Mouse (Mus musculus) neural tube, embryonic 11.5 days (tissue): ENCODE results near the gene Ptprd. TPM values are rescaled to one million over a fixed set of nuclear protein-coding genes. Genes with fewer than 3 reads are reported as not detected.

ENCODE experiments used
- ATAC-seq: fragments of 200-750 bp; cut with Nextera tagmentation; 2 replicates; pipeline ENCODE4 v1.8.0; 2017; ENCODE audit warnings: moderate number of reproducible peaks, mild to moderate bottlenecking, moderate TSS enrichment, moderate library complexity; ENCODE audit not compliant: insufficient read depth, low FRiP score, low TSS enrichment
- DNase-seq: peaks from one replicate; pipeline ENCODE4 v3.0.0-alpha.2; 2015; ENCODE audit warnings: low spot score
- H3K27ac ChIP-seq: fragments of 300-500 bp; sonication (generic); 2 replicates; pipeline ENCODE4 v1.5.1; 2014; ENCODE audit warnings: low read depth, mild to moderate bottlenecking, low read length
- H3K27me3 ChIP-seq: fragments of 300-500 bp; sonication (generic); 2 replicates; pipeline ENCODE4 v1.6.1; 2014; ENCODE audit warnings: mild to moderate bottlenecking, low read length, mixed read lengths; ENCODE audit not compliant: control insufficient read depth, insufficient read depth
- H3K36me3 ChIP-seq: fragments of 300-500 bp; sonication (generic); 2 replicates; pipeline ENCODE4 v1.6.1; 2014; ENCODE audit warnings: mild to moderate bottlenecking, low read length, moderate library complexity, mixed read lengths; ENCODE audit not compliant: control insufficient read depth, insufficient read depth
- H3K4me1 ChIP-seq: fragments of 300-500 bp; sonication (generic); 2 replicates; pipeline ENCODE4 v1.6.1; 2014; ENCODE audit warnings: low read length, mixed read lengths; ENCODE audit not compliant: control insufficient read depth, insufficient read depth
- H3K4me2 ChIP-seq: fragments of 300-500 bp; sonication (generic); 2 replicates; pipeline ENCODE4 v1.6.1; 2014; ENCODE audit warnings: low read depth, mild to moderate bottlenecking, moderate library complexity
- H3K4me3 ChIP-seq: fragments of 300-500 bp; sonication (generic); 2 replicates; pipeline ENCODE4 v1.5.1; 2014; ENCODE audit warnings: low read depth, low read length
- H3K9ac ChIP-seq: fragments of 300-500 bp; sonication (generic); 2 replicates; pipeline ENCODE4 v1.6.1; 2014; ENCODE audit warnings: mild to moderate bottlenecking, low read length
- H3K9me3 ChIP-seq: fragments of 300-500 bp; sonication (generic); 2 replicates; pipeline ENCODE4 v1.6.1; 2016; ENCODE audit warnings: low read length; ENCODE audit not compliant: control insufficient read depth
- WGBS: fragments of 180-500 bp; shearing (Covaris S2); extraction: QIAGEN DNeasy Blood & Tissue Kit; methylation state at CpG from one replicate; pipeline ENCODE4 v1.1.7; 2014; 5-methylcytosine and 5-hydroxymethylcytosine counted together
- polyA plus RNA-seq: library from polyadenylated mRNA; unstranded; fragments of >200 nt; fragmentation: Nextera tagmentation; extraction: Ambion mirVana; gene quantifications from 2 replicates; pipeline ENCODE4 v1.2.1, GENCODE M21; 2014

Ptprd gene
- polyA plus RNA-seq, 1 experiment from 2014 or later: 41.2 TPM

DNA sequence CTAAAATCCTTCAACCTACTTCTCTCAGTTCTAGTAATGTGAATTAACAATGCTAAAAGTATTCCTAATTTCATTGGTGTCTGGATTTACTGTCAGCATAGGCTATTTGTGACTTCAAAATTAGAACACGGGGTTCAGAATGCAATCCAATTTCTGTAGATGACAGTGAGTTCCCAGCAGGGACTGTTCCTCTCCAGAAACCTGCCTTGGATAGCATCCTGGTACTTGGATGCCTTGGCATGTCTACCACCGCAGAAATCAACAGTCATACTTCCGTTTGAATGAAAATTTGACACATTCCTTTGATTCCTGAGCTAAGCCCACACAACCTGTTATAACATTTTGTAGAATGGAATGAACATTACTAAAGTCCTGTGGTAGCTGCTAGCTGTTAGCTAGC is 2018.3 kb downstream of the Ptprd start:
- ATAC-seq (no peak), DNase-seq (no peak)
- 87% methylated on average over 3 of the region's 3 CpGs for WGBS
- no peaks in the 10 kb centered on the region for H3K36me3 ChIP-seq
- H3K9ac ChIP-seq: no peak overlapping the region
- no peak overlapping the region for H3K27ac ChIP-seq
- H3K27me3 ChIP-seq: no peaks in the 10 kb centered on the region
- H3K9me3 ChIP-seq: no peaks in the 10 kb centered on the region
- H3K4me1 ChIP-seq: no peaks in the 10 kb centered on the region
- no peak overlapping the region for H3K4me2 ChIP-seq
- no peak overlapping the region for H3K4me3 ChIP-seq

DNA sequence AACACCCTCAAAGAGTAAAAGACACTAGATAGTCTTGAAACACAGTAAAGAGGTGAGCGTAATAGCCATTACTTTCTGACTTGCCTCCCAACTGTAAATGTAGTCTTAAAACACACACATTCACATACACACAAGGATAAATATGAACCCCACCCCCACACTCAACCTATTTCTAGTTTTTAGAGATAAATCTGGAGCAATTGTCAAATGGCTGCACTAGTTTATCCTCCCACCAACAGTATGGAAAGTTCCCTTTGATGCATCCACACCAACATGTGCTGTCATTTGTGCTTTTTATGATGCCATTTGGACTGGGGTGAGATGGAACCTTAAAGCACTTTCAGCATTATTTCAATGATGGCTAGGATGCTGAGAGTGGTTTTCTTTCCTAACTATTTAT is 2019.7 kb downstream of the Ptprd start:
- H3K9ac ChIP-seq: no peak overlapping the region
- no peaks in the 10 kb centered on the region for H3K9me3 ChIP-seq
- H3K4me1 ChIP-seq: no peaks in the 10 kb centered on the region
- ATAC-seq (no peak), DNase-seq (no peak)
- WGBS: 97% methylated on average over 1 of the region's 1 CpGs
- no peak overlapping the region for H3K4me3 ChIP-seq
- H3K27me3 ChIP-seq: no peaks in the 10 kb centered on the region
- H3K27ac ChIP-seq: no peak overlapping the region
- H3K4me2 ChIP-seq: no peak overlapping the region
- no peaks in the 10 kb centered on the region for H3K36me3 ChIP-seq

DNA sequence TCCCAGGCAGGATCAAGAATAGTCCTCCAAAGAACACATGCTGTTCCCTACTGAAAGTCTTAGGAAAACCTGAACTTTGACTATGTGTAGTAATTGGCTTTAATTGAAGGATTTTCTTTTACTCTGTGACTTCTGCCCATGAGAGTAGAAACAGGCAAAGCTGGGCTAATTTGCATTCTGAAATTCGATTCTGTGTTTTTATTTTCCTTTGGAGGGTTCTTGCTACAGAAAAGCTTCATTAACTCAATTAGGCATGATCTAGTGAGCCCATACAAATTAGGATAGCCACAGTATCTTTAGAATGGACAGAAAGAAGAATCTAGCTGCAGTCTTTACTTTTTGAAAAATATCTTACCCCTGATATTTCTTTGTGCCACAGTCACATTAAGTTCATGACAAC is 2021.0 kb downstream of the Ptprd start:
- WGBS: 37% methylated on average over 1 of the region's 1 CpGs
- Histone ChIP-seq H3K36me3 (no peaks in the 10 kb centered on the region), H3K27ac (no peak overlapping the region), H3K4me2 (no peak overlapping the region), H3K9ac (no peak overlapping the region), H3K27me3 (no peaks in the 10 kb centered on the region), H3K4me3 (no peak overlapping the region), H3K9me3 (no peaks in the 10 kb centered on the region), H3K4me1 (no peaks in the 10 kb centered on the region)
- DNase-seq: no peak
- no peak for ATAC-seq

DNA sequence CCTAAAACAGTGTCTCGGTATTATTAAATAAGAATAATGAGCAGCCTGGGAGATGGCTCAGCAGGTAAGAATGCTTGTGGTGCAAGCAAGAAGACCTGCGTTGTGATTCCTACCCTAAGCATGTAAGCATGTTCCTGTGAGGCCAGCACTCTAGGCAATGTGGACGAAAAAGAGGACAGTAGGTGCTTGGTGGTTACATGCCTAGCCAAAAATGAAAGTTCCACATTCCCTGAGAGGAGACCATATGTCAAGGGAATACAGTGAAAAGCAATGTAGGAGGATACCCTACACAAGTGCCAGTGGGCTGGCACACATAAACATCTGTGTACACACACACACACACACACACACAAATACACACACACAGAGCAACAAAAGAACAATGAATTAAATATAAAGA is 2028.7 kb downstream of the Ptprd start:
- no peak overlapping the region for H3K9ac ChIP-seq
- 97% methylated on average over 3 of the region's 3 CpGs for WGBS
- no peak overlapping the region for H3K4me2 ChIP-seq

DNA sequence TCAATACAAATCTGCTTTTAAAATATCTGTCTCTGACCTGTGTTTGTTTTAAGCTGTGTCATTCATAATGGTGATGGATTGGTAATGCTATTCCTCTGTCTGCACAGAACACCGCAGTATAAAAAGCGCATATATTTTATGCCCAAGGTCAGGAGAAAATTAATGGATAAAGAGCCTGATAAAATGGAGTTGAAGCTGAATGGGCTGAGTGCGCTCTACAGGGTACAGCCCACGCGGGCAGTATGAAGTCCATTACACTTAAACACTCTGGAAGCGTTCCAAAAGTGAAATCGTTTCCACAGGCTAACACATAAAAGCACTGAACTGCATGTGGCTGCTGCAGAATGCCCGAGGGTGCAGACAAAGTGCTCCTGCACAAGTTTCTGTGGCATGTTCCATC is 2032.3 kb downstream of the Ptprd start:
- ATAC-seq: peak; percentile 68
- Histone ChIP-seq H3K27ac (no peak overlapping the region), H3K4me1 (no peaks in the 10 kb centered on the region)

More for the DNA sequence above, 2028.7 kb downstream of the Ptprd start:
- Histone ChIP-seq H3K4me1 (no peaks in the 10 kb centered on the region), H3K27ac (no peak overlapping the region), H3K36me3 (no peaks in the 10 kb centered on the region), H3K27me3 (no peaks in the 10 kb centered on the region), H3K4me3 (no peak overlapping the region), H3K9me3 (no peaks in the 10 kb centered on the region)
- no peak for DNase-seq
- ATAC-seq: no peak

DNA sequence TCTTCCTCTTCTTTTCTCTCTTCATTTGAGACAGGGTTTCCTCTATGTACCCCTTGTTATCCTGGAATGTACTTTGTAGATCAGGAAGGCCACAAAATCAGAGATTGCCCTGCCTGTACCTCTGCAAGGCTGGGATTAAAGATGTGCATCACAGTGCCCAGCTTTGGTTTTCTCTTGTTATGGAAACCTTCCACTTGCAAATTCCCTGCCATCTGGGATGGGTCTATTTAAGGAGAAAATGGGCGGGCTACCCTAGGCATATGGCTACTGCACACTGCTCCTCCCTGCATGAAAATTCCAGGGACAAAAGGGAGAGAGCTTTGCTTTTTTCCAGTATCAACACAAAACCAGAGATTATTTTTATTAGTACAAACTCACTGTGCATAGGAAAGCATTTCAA is 2036.7 kb downstream of the Ptprd start:
- H3K4me3 ChIP-seq: no peak overlapping the region
- ATAC-seq: no peak
- DNase-seq: no peak
- no peak overlapping the region for H3K4me2 ChIP-seq
- WGBS: 62% methylated on average over 1 of the region's 1 CpGs
- H3K9me3 ChIP-seq: no peaks in the 10 kb centered on the region
- H3K27me3 ChIP-seq: no peaks in the 10 kb centered on the region
- no peaks in the 10 kb centered on the region for H3K36me3 ChIP-seq
- H3K9ac ChIP-seq: no peak overlapping the region
- no peaks in the 10 kb centered on the region for H3K4me1 ChIP-seq
- H3K27ac ChIP-seq: no peak overlapping the region

More for the DNA sequence above, 2032.3 kb downstream of the Ptprd start:
- no peak overlapping the region for H3K4me2 ChIP-seq
- H3K36me3 ChIP-seq: no peaks in the 10 kb centered on the region
- H3K9me3 ChIP-seq: no peaks in the 10 kb centered on the region
- DNase-seq: peak; percentile 13
- no peak overlapping the region for H3K4me3 ChIP-seq
- 55% methylated on average over 8 of the region's 8 CpGs for WGBS
- H3K9ac ChIP-seq: no peak overlapping the region
- no peaks in the 10 kb centered on the region for H3K27me3 ChIP-seq

DNA sequence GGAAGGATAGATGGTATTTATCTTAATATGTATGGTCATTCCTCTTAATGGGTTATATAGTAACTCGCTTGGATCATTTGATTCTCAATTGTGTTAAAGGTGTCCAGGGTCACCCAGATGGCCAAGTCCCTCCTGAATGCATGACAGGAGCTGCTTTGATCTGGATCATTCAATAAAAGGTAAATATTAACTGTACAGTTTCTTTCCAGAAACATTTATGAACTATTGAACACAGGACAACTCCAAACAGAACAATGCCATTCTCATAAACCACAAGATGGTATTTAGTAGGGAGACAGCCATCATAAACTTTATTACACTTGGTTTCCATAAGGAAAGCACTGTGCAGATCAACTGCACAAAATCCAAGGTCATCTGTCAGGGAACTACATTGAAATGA is 2056.0 kb downstream of the Ptprd start:
- no peak overlapping the region for H3K27ac ChIP-seq
- ATAC-seq (no peak), DNase-seq (no peak)
- WGBS: 76% methylated on average over 1 of the region's 1 CpGs
- no peak overlapping the region for H3K4me2 ChIP-seq
- H3K36me3 ChIP-seq: no peaks in the 10 kb centered on the region
- H3K27me3 ChIP-seq: no peaks in the 10 kb centered on the region
- 0 out of 2 replicates have a peak, but pooled peaks cover 2% of the 10 kb centered on the region for H3K4me1 ChIP-seq
- no peaks in the 10 kb centered on the region for H3K9me3 ChIP-seq
- no peak overlapping the region for H3K9ac ChIP-seq
- H3K4me3 ChIP-seq: no peak overlapping the region

DNA sequence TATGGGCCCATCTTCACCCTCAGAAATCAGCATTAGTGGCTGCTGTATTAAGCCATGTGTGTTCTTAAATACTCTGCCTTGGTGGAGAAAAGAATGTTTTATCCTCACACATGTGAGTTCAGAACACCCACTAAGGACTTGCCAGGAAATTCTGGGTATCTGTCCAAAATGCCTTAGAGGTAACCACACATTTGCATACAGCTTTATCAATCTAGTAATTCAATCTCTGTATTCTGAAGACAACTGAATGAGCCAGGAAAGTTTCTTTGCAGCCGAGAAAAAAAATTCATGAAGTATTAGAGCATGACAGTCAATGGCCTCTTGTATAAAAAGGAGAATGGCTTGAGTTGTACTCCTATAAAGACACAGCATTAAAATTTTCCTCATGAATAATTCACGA is 2057.6 kb downstream of the Ptprd start:
- no peak overlapping the region for H3K27ac ChIP-seq
- H3K9ac ChIP-seq: no peak overlapping the region
- no peaks in the 10 kb centered on the region for H3K27me3 ChIP-seq
- no peak overlapping the region for H3K4me2 ChIP-seq
- DNase-seq: no peak
- no peak for ATAC-seq
- H3K4me3 ChIP-seq: no peak overlapping the region
- H3K9me3 ChIP-seq: no peaks in the 10 kb centered on the region
- H3K4me1 ChIP-seq: 0 out of 2 replicates have a peak, but pooled peaks cover 2% of the 10 kb centered on the region
- 40% methylated on average over 2 of the region's 2 CpGs for WGBS
- H3K36me3 ChIP-seq: no peaks in the 10 kb centered on the region

DNA sequence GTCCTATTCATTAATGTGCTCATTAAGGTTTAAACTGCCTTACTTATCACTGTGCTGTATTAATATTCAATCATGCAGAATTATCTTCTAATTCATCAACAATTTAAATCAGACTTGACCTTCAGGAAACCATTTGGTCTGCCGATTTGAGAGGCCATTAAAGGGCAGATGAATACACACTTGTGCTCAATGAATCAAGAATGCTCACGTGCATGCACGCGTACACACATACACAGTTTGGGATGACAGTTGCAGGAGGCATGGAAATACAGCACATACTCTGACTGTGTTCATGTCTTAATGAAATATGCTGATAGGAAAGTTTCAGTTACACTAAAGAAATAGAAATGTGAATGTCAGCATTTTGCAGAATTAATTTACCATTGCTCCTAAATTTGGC is 2066.8 kb downstream of the Ptprd start:
- H3K4me1 ChIP-seq: no peaks in the 10 kb centered on the region
- no peak overlapping the region for H3K9ac ChIP-seq
- no peaks in the 10 kb centered on the region for H3K36me3 ChIP-seq
- no peak overlapping the region for H3K4me2 ChIP-seq
- no peak overlapping the region for H3K27ac ChIP-seq
- DNase-seq (no peak), ATAC-seq (no peak)
- 67% methylated on average over 4 of the region's 4 CpGs for WGBS
- no peaks in the 10 kb centered on the region for H3K27me3 ChIP-seq
- H3K4me3 ChIP-seq: no peak overlapping the region
- no peaks in the 10 kb centered on the region for H3K9me3 ChIP-seq
